Mouse (Mus musculus): ENCODE measurements around the gene Sema6b.

Gene Sema6b

GRCm38 (mm10) chr17:56139858-56140595 lies at the start of gene Sema6b:
Gene Sema6b, minus strand, starts transcription at chr17:56140343.
- DNase-seq: peak; percentile 78

- no peak for DNase-seq
These were observed 45.4 kb upstream of the Sema6b start for GRCm38 (mm10) chr17:56185281-56186141.

GRCm38 (mm10) chr17:56183658-56184103 lies 43.5 kb upstream of the Sema6b start, which contains the start of gene Mydgf:
Gene Mydgf, minus strand, starts transcription at chr17:56183920.
- peak; percentile 94 for DNase-seq

GRCm38 (mm10) chr17:56182975-56183657 lies 43.0 kb upstream of the Sema6b start:
- no peak for DNase-seq

GRCm38 (mm10) chr17:56175416-56175815 lies 35.3 kb upstream of the Sema6b start:
- DNase-seq: no peak

GRCm38 (mm10) chr17:56173401-56174046 lies 33.4 kb upstream of the Sema6b start:
- no peak for DNase-seq

- DNase-seq: no peak
These were observed 31.7 kb upstream of the Sema6b start for GRCm38 (mm10) chr17:56171881-56172280.

GRCm38 (mm10) chr17:56171456-56171855 lies 31.3 kb upstream of the Sema6b start:
- DNase-seq: no peak

- no peak for DNase-seq
These were observed 30.5 kb upstream of the Sema6b start for GRCm38 (mm10) chr17:56170636-56171035.

- DNase-seq: no peak
These were observed 29.7 kb upstream of the Sema6b start for GRCm38 (mm10) chr17:56169830-56170229.

- no peak for DNase-seq
These were observed 25.5 kb upstream of the Sema6b start for GRCm38 (mm10) chr17:56165671-56166070.

GRCm38 (mm10) chr17:56164510-56164909 lies 24.4 kb upstream of the Sema6b start:
- DNase-seq: no peak

GRCm38 (mm10) chr17:56163523-56164102 lies 23.5 kb upstream of the Sema6b start:
- no peak for DNase-seq

- DNase-seq: peak; percentile 93
These were observed 22.2 kb upstream of the Sema6b start, which contains the start of gene Tnfaip8l1 for GRCm38 (mm10) chr17:56162231-56162774. Gene Tnfaip8l1, plus strand, starts transcription at chr17:56162477.

GRCm38 (mm10) chr17:56159729-56160128 lies 19.6 kb upstream of the Sema6b start:
- peak; percentile 63 for DNase-seq

- DNase-seq: no peak
These were observed 13.5 kb upstream of the Sema6b start for GRCm38 (mm10) chr17:56153643-56154042.

GRCm38 (mm10) chr17:56149897-56150296 lies 9.8 kb upstream of the Sema6b start:
- DNase-seq: no peak

- DNase-seq: no peak
These were observed 8.9 kb upstream of the Sema6b start for GRCm38 (mm10) chr17:56148790-56149618.

- no peak for DNase-seq
These were observed 8.1 kb upstream of the Sema6b start for GRCm38 (mm10) chr17:56148280-56148679.

- DNase-seq: no peak
These were observed 7.3 kb upstream of the Sema6b start for GRCm38 (mm10) chr17:56147420-56147819.

- no peak for DNase-seq
These were observed 6.0 kb upstream of the Sema6b start for GRCm38 (mm10) chr17:56146131-56146530.
